In genomic region chr2:7619888-7620664, GRCm38 (mm10) we compare ENCODE assay signal across 8 mouse cellular contexts.
DNase-seq lines count a peak whose midpoint lies in the region; ATAC-seq and TF ChIP-seq lines count a peak whose summit lies in the region.

No protein-coding gene starts in this region.

- H3K4me2 ChIP-seq in liver, embryonic 11.5 days, result no peak overlapping the region

- 71% methylated on average over 9 of the region's 9 CpGs for WGBS in liver, embryonic 11.5 days

- H3K9ac ChIP-seq in liver, embryonic 11.5 days (ENCODE audit: low read depth, low read length), result no peak overlapping the region

- TF ChIP-seq CTCF in cortical plate, adult 2 months (IDR thresholded peaks at IDR 0.05; ENCODE audit: extremely low read depth, insufficient read depth, low read length), result no peak

- no peaks in the 10 kb centered on the region for H3K27me3 ChIP-seq in liver, embryonic 11.5 days (replicated peaks; ENCODE audit: control insufficient read depth, insufficient read depth, low read length)

- H3K4me1 ChIP-seq in liver, embryonic 11.5 days (replicated peaks; ENCODE audit: control insufficient read depth, insufficient read depth, low read length), result no peaks in the 10 kb centered on the region
- peaks cover 2% of the 10 kb centered on the region; the same call in 1 of the 2 replicates for H3K4me1 ChIP-seq in cortical plate, adult 2 months (ENCODE audit: control insufficient read depth, insufficient read depth, low read length)

- intact Hi-C loops in heart, postnatal 10 days (cut with DNase I), result loop anchor here (10.0 kb wide), 1 partner anchor 535 kb away; no protein-coding TSS in a partner anchor
- intact Hi-C loops in left cerebral cortex, postnatal 4 days (cut with DNase I), result loop anchor here (5.0 kb wide), 1 partner anchor 112 kb away; no protein-coding TSS in a partner anchor

- TF ChIP-seq POLR2A in cortical plate, adult 2 months (IDR thresholded peaks at IDR 0.05; ENCODE audit: extremely low read depth, insufficient read depth, low read length), result no peak

- H3K9me3 ChIP-seq in liver, embryonic 11.5 days (ENCODE audit: control insufficient read depth, low read length), result no peaks in the 10 kb centered on the region

- H3K27ac ChIP-seq in liver, embryonic 11.5 days (ENCODE audit: low read depth, low read length), result no peak overlapping the region
- peak overlapping the region; percentile 39; the same call in 1 of the 2 replicates for H3K27ac ChIP-seq in cortical plate, adult 2 months (ENCODE audit: insufficient read depth, low read length)

- ATAC-seq in liver, embryonic 11.5 days (replicated peaks; ENCODE audit: low FRiP score), result no peak
- no peak for ATAC-seq in megakaryocyte progenitor cell, adult 5-6 weeks (replicated peaks; ENCODE audit: poor library complexity)
- ATAC-seq in activated CD4-positive, CD25-positive, alpha-beta regulatory T cell, adult 4 months, result no peak

- peak; percentile 7 for DNase-seq in liver
- no peak for DNase-seq in liver, embryonic 11.5 days (ENCODE audit: low spot score)
- peak; percentile 84 to 91 for DNase-seq in heart, postnatal 10 days
- peak; percentile 94 for DNase-seq in left cerebral cortex, postnatal 4 days
- no peak for DNase-seq in urinary bladder, postnatal 25 days (ENCODE audit: low spot score)

- no peak overlapping the region for H3K4me3 ChIP-seq in liver, embryonic 11.5 days (ENCODE audit: low read depth, low read length)
- no peak overlapping the region for H3K4me3 ChIP-seq in cortical plate, adult 2 months (ENCODE audit: insufficient read depth, low read length)

- no peaks in the 10 kb centered on the region for H3K36me3 ChIP-seq in liver, embryonic 11.5 days (ENCODE audit: control insufficient read depth, insufficient read depth, low read length)

Comparison
In these comparisons a context has a peak if more than half of its experiments do, and no peak if none do; other contexts are left out.
1. DNase-seq: peak in liver (single experiment), heart, postnatal 10 days (2 of 2) and left cerebral cortex, postnatal 4 days (single experiment); none in liver, embryonic 11.5 days (single experiment) and urinary bladder, postnatal 25 days (single experiment).